Mouse (Mus musculus) heart, adult 2 months (tissue): Measurements from ENCODE around the gene Cdh6. TPM values are rescaled to one million over a fixed set of nuclear protein-coding genes. Genes with fewer than 3 reads are reported as not detected.

Source experiments
- DNase-seq, 2 experiments: peaks; one replicate each; pipeline ENCODE4 v3.0.0; 2021
- H3K27ac ChIP-seq: fragments of 200-600 bp; 2 replicates; pipeline ENCODE4 v1.8.1; 2022
- H3K27me3 ChIP-seq: fragments of 200-500 bp; 2 replicates; pipeline ENCODE4 v1.6.1; 2012; ENCODE audit warnings: mild to moderate bottlenecking, low read length, inconsistent platforms, mixed read lengths; ENCODE audit not compliant: control insufficient read depth, insufficient read depth
- H3K36me3 ChIP-seq: fragments of 200-500 bp; 2 replicates; pipeline ENCODE4 v1.6.1; 2012; ENCODE audit warnings: low read length, inconsistent platforms; ENCODE audit not compliant: control insufficient read depth, insufficient read depth
- H3K4me1 ChIP-seq: fragments of 200-500 bp; 2 replicates; pipeline ENCODE4 v1.6.1; 2011; ENCODE audit warnings: low read length; ENCODE audit not compliant: control insufficient read depth, insufficient read depth
- H3K4me3 ChIP-seq: fragments of 200-600 bp; 2 replicates; pipeline ENCODE4 v1.8.1; 2022
- H3K79me2 ChIP-seq: fragments of 200-500 bp; replicated peaks from 2 replicates; pipeline ENCODE4 v1.6.1; 2012; ENCODE audit warnings: mild to moderate bottlenecking, inconsistent platforms, low read length, moderate library complexity, mixed read lengths; ENCODE audit not compliant: control insufficient read depth, insufficient read depth
- H3K9ac ChIP-seq: fragments of 200-500 bp; 2 replicates; pipeline ENCODE4 v1.6.1; 2012; ENCODE audit warnings: low read depth, mild to moderate bottlenecking, control low read depth, inconsistent platforms, low read length, mixed read lengths
- CTCF ChIP-seq: fragments of 200-600 bp; IDR thresholded peaks from 2 replicates; pipeline ENCODE4 v1.8.1; 2022; ENCODE audit warnings: antibody characterized with exemption, mild to moderate bottlenecking, moderate library complexity
- EP300 ChIP-seq: fragments of 200-500 bp; IDR thresholded peaks from 2 replicates; pipeline ENCODE4 v1.6.1; 2011; ENCODE audit warnings: low read depth, low read length, control low read depth; ENCODE audit not compliant: insufficient read depth
- POLR2A ChIP-seq: fragments of 200-500 bp; IDR thresholded peaks from 2 replicates; pipeline ENCODE4 v1.6.1; 2011; ENCODE audit warnings: mild to moderate bottlenecking, low read depth, low read length, control low read depth; ENCODE audit not compliant: insufficient read depth
- WGBS: fragments of 180-500 bp; shearing (Covaris S2); methylation state at CpG from one replicate; pipeline ENCODE4 v1.1.7; 2018; 5-methylcytosine and 5-hydroxymethylcytosine counted together
- intact Hi-C: fragments of 180-260 bp; cut with DNase I; formaldehyde crosslinking; loops from one replicate; pipeline ENCODE4 v1.15.1; 2025
- long read RNA-seq: library from polyadenylated mRNA; stranded (forward); transcript quantifications from one replicate; pipeline ENCODE4 v2.0.0, GENCODE M21; 2021
- polyA plus RNA-seq: library from polyadenylated mRNA; depleted of rRNA; stranded (reverse); fragments of >200 nt; gene quantifications from 2 replicates; pipeline ENCODE4 v1.2.3, GENCODE M21; 2012; rRNA removed
- total RNA-seq, 2 experiments: library from RNA; stranded (reverse); gene quantifications; 2 replicates each; pipeline ENCODE4 v1.2.3; 2021

The Cdh6 gene
- total RNA-seq (under 1 TPM; 0.70 to 0.78 TPM), polyA plus RNA-seq (0.16 and 0.18 TPM in 2 replicates)
- long read RNA-seq, result 0 reads

DNA sequence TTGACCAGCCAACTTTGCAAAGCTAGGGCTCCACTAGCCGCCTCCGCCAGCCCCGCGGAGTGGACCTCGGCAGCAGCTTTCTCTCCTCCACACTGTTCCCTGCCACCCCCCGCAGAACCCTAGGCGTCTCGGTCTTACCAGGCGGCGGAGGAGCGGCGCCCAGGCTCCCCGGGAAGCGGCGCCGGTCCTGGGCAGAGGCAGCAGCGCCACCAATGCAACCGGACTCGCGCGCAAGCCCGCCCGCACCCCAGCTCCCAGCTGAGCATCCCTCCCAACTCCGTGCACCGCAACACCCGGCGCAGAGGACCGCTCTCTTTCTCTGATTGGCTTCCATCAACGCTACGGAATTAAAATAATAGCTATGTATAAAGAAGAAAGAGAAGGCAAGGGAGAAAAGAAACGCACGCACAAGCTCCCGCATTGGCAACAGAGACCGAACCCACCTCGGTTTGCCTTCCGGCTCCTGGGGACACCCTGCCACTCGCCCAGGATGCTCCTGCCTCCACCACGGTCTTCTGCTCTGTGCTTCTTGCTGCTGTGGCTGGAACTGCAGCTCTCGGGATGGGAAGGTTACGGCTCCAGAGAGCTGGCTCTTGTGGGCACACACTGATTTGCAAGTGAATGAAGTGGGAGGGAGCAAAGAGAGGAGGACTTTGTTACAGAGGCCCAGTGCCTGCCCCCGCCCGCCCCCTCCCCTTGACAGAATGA, at the start of gene Cdh6:
TSS of gene Cdh6 (minus strand) at position 605 of the 708 bp plus-strand sequence.
- peak; percentile 9 to 35 for DNase-seq
- under 1% methylated on average over 42 of the region's 42 CpGs for WGBS
- H3K79me2 ChIP-seq, result no peaks in the 10 kb centered on the region
- no peak within 1 kb of the TSS for H3K27ac ChIP-seq
- no peaks in the 10 kb centered on the region for H3K36me3 ChIP-seq
- intact Hi-C loops, result no loop called here
- no peaks in the 10 kb centered on the region; the same call in 1 of the 2 replicates for H3K4me1 ChIP-seq
- no peak for TF ChIP-seq POLR2A
- TF ChIP-seq CTCF, result 0 out of 2 replicates have a peak, but pooled peaks have one; percentile 21
- H3K27me3 ChIP-seq, result peaks cover 3% of the 10 kb centered on the region; the same call in 1 of the 2 replicates
- H3K4me3 ChIP-seq, result peak within 1 kb of the TSS; percentile 38
- H3K9ac ChIP-seq, result peak within 1 kb of the TSS; percentile 15; the same call in 1 of the 2 replicates

DNA sequence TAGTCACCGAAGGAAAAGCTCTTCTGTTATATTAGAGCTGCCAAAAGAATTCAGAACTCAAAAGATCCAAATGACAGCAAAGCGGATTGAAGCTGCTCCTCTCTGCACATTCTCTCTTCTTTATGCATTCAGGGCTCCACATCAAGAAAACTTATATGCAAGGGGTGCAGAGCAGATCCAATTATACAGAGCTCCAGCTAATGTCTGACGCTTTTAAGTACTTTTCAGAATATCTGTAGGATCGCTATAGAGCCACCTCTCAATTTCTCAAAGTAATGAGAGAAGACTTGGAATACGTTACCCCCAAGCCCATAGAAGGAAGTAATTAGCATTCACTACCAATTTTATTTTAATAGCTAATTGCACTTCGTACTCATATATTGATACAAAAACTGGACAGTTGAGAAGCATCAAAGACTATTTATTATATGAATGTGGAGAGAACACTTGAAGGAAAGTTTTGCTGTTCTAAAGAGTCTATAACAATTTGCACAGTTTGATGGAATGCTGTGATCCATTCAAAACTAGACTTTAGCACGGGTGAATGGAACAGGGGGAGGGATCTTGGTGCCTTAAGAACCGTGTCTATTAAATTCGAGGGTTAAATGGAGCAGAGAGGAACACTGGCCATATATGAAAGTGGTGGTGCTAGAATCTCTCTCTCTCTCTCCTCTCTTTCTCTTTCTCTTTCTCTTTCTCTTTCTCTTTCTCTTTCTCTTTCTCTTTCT, 46.4 kb upstream of the Cdh6 start:
- H3K27ac ChIP-seq, result no peak overlapping the region
- TF ChIP-seq EP300 (no peak), POLR2A (no peak), CTCF (no peak)
- no peaks in the 10 kb centered on the region for H3K27me3 ChIP-seq
- no peaks in the 10 kb centered on the region for H3K4me1 ChIP-seq
- intact Hi-C loops, result no loop called here
- H3K36me3 ChIP-seq, result no peaks in the 10 kb centered on the region
- 85% methylated on average over 9 of the region's 9 CpGs for WGBS
- H3K9ac ChIP-seq, result no peak overlapping the region
- H3K4me3 ChIP-seq, result no peak overlapping the region
- H3K79me2 ChIP-seq, result no peaks in the 10 kb centered on the region
- no peak for DNase-seq

DNA sequence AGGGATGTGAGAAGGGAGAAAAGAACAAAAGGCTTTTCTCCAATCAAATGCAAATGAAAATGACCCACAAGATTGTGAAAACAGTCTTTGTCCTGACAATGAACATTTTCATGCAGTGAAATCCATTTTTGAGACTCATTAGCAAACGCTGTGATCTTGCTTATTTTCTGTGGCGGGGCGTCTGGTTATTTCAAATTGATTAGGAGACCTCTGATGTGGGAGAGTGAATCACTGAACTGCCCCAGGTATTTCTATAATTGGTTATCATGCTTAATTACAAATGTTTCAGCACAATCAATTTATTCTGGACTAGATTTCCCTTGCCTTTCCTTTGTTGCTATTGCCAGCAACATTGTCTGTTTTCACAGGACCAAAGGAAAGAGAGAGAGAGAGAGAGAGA, 44.3 kb upstream of the Cdh6 start:
- DNase-seq, result no peak
- Histone ChIP-seq H3K79me2 (no peaks in the 10 kb centered on the region), H3K4me3 (no peak overlapping the region), H3K27ac (no peak overlapping the region), H3K36me3 (no peaks in the 10 kb centered on the region), H3K9ac (no peak overlapping the region), H3K27me3 (no peaks in the 10 kb centered on the region), H3K4me1 (no peaks in the 10 kb centered on the region)
- 93% methylated on average over 3 of the region's 3 CpGs for WGBS
- TF ChIP-seq CTCF (no peak), POLR2A (no peak), EP300 (no peak)
- intact Hi-C loops, result no loop called here

DNA sequence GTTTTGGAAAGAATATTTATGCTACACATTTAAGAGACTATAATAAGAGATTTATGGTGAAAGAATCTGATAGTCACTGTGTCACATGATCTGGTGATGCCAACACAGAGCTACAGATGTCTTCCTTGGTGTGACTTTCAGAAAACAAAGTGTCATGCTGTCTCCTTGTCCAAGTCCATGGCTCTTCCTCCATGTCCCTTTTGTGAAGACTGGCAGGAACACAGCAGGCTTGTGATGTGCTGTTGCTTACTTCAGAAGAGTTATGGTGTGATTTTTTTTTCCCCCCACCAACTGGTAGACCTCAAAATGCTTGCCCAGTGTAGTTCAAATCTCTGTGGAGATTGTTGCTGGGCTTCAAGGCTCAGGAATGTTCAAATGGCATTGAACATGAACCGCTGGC, 43.7 kb upstream of the Cdh6 start:
- Histone ChIP-seq H3K36me3 (no peaks in the 10 kb centered on the region), H3K4me3 (no peak overlapping the region), H3K27ac (no peak overlapping the region), H3K79me2 (no peaks in the 10 kb centered on the region), H3K9ac (no peak overlapping the region), H3K27me3 (no peaks in the 10 kb centered on the region), H3K4me1 (no peaks in the 10 kb centered on the region)
- DNase-seq, result no peak
- TF ChIP-seq EP300, result no peak
- no peak for TF ChIP-seq POLR2A
- no peak for TF ChIP-seq CTCF
- WGBS, result 94% methylated on average over 1 of the region's 1 CpGs
- intact Hi-C loops, result no loop called here

GRCm38 (mm10) chr15:13212956-13213355, 39.5 kb upstream of the Cdh6 start:
- Histone ChIP-seq H3K27me3 (no peaks in the 10 kb centered on the region), H3K79me2 (no peaks in the 10 kb centered on the region), H3K4me1 (no peaks in the 10 kb centered on the region), H3K36me3 (no peaks in the 10 kb centered on the region), H3K4me3 (no peak overlapping the region), H3K9ac (no peak overlapping the region), H3K27ac (no peak overlapping the region)
- DNase-seq, result no peak
- 97% methylated on average over 1 of the region's 1 CpGs for WGBS
- TF ChIP-seq CTCF (no peak), EP300 (no peak), POLR2A (no peak)
- intact Hi-C loops, result no loop called here
